Mouse (Mus musculus): ENCODE measurements around the gene Rtn3. TPM values are rescaled to one million over a fixed set of nuclear protein-coding genes. Genes with fewer than 3 reads are reported as not detected.
"Not testable (repeated sequence)": the region's sequence is repeated elsewhere in the genome, so short reads cannot be mapped to it uniquely, and the experiment has no call there.

Gene Rtn3
- polyA plus RNA-seq, 1 experiment from 2014 or later: 306 TPM

DNA sequence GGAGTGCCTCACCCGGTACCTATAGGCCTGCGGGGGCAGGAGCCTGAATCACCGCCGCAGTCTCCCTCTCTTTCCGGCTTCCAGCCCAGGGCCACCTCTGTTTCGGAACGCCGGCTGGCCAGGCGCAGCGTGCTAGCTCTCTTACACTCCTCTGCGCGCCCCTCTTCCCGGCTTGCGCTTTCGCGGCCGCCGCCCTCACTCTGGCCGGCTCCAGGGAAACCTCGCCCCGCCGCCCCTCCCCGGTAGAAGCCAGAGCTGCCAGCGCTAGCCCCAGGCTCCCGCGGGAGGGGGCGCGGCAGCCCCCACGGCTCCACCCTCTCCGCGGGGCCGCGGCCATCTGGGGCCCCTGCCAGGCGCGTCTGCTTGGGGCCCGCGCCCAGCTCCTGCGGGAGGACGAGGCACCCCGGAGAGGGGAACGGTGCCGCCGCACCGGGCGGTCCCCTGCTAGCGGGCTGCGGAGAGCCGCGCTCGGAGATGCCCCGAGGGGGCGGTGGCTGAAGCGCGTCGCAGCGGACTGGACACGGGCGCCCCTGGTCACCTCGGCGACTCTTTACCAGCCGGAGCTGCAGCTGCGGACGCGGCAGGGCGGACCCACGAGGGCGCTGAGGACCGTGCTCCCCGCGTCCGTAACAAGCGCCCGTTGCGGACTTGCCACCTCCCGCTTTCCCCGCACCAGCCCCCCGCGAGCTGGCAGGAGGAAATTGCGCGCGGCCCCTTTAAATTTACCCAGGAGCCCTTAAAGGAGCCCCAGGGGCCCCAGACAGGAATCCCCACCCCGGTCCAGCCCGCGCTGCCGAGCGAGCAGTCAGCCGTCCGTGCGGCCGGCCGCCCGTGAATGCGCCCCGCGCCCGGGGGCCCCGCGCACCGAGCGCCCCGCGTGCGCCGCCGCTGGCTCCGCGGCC is 66.0 kb downstream of the Rtn3 start, which contains the start of gene 2700081O15Rik:
Gene 2700081O15Rik (plus strand): TSS at position 792 of the 902 bp plus-strand sequence.
- H3K4me1 ChIP-seq: peaks cover 49% of the 10 kb centered on the region
- WGBS: under 1% methylated on average over 107 of the region's 107 CpGs
- H3K27ac ChIP-seq (replicated peaks): peak within 1 kb of the TSS; percentile 99
- H3K4me3 ChIP-seq: peak within 1 kb of the TSS; percentile 90
- peaks cover 28% of the 10 kb centered on the region for H3K36me3 ChIP-seq
- peak; percentile 85 for DNase-seq (ENCODE audit: low spot score)
- H3K9me3 ChIP-seq (replicated peaks): no peaks in the 10 kb centered on the region
- H3K27me3 ChIP-seq (ENCODE audit: low read depth, poor library complexity, severe bottlenecking): peaks cover 39% of the 10 kb centered on the region

DNA sequence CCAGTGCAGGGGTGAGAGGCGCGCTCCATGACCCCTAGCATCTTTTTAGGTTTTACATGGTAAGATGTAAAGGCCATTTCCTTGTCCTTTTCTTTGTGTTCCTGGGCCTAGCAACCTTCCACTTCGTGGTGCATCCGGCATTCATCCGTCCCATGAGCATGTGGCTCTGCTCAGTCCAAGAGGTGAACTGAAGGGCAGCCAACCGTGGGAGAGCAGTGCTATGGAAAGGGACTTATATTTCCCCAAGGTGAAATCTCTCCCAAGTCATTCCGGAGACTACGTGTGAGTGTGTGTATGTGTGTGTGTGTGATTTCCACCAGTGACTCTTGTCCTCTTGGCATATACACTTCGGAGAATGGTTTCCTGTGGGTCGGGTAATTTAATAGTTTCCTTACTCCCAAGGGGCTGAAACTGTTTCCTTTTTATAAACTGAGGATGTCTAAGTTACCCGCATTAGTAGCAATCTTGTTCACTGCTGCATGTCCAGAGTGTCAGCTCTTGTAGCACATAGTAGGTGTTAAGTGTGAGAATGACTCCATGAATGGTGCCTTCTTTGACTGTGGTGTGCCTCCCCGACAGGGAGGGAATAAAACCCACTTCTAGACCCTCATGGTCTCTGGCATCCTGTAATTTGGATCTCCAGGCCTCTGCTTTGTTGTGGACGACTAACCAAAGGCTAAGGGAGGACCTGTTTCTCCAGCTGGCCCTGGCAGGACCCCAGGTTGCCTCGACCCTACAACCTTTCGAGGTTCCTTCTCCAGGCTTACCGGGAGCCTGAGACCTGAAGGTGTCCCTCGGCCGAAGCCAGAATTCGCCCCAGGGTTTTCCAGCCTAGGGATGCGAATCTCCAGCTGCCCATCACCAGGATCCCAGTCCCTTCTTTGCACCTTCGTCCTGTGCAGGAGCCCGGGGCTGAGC is 66.9 kb downstream of the Rtn3 start:
- WGBS: 34% methylated on average over 22 of the region's 22 CpGs
- DNase-seq (ENCODE audit: low spot score): no peak
- H3K36me3 ChIP-seq: peaks cover 18% of the 10 kb centered on the region
- peak overlapping the region; percentile 99 for H3K27ac ChIP-seq (replicated peaks)
- peak overlapping the region; percentile 90 for H3K4me3 ChIP-seq
- H3K4me1 ChIP-seq: peaks cover 40% of the 10 kb centered on the region
- peaks cover 31% of the 10 kb centered on the region for H3K27me3 ChIP-seq (ENCODE audit: low read depth, poor library complexity, severe bottlenecking)
- H3K9me3 ChIP-seq (replicated peaks): no peaks in the 10 kb centered on the region

DNA sequence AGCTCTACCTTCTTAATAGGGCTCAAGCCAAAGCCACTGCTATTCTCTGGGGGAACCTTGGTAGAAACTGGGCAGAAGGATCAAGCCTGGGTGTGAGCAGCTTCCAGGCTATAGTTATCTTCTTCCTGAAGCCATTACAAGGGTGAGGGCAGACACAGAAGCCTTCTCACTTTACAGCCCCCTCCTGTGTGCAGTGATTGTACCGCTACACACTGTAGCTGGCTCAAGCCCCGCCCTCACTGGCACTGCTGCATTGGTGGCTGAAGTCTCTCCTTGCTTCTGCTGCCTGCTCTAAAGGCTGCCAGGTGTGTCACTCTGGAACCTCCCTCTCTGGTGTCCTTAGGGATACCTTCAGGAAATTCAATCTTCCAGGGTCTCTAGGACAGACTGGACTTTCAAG is 70.7 kb downstream of the Rtn3 start:
- no peak for DNase-seq (ENCODE audit: low spot score)
- WGBS: 52% methylated on average over 2 of the region's 2 CpGs

DNA sequence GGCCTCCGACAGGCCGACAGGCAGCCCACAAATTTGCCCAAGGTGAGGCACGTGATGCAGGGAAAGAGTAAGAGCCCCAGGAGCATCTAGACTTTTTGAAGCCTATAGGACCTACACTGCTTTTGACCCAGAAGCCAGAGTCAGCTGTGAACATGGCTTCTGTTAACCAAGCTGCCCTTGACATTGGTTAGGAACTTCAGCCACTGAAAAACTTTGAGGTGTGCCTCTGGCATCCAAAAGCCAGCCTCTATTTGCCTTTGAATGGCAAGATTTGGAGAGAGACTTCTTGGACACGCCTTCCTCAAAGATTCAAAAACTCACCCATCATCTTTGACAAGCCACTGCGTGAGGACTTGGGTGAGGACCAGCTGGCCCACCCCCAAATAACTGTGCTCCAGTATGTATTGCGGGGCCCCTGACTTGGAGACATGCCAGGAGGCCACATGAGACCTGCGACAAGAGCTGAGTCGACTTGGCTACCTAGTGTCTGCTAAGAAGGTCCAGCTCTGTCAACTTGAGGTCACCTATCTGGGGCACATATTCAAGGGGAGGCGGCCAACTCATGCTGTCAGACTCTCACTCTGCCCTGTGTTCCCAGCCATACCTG is 78.4 kb downstream of the Rtn3 start:
- 89% methylated on average over 9 of the region's 9 CpGs for WGBS

More for the DNA sequence above, 70.7 kb downstream of the Rtn3 start:
- H3K9me3 ChIP-seq (replicated peaks): no peaks in the 10 kb centered on the region
- no peaks in the 10 kb centered on the region for H3K36me3 ChIP-seq
- peaks cover 16% of the 10 kb centered on the region for H3K27me3 ChIP-seq (ENCODE audit: low read depth, poor library complexity, severe bottlenecking)
- no peak overlapping the region for H3K27ac ChIP-seq (replicated peaks)
- peaks cover 14% of the 10 kb centered on the region for H3K4me1 ChIP-seq
- H3K4me3 ChIP-seq: no peak overlapping the region

DNA sequence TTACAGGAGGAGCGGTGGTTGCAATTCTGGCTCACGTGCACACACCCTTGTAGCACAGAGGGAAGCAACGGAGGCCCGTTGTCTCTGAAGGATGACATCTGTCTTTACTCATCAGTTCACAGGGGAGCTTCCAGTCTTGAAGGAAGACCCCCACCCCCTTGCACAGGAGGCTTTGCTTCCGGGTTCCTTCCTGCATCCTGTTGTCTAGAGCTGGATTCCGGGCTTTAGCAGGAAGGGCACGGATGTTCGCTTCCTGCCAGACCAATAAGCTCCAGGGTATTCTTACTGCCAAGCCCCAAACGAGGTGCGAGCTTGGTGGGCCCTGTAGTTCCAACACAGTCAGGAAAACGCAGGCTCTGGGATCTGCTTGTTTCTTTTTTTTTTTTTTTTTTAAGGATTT is 82.4 kb downstream of the Rtn3 start:
- no peak for DNase-seq (ENCODE audit: low spot score)
- Histone ChIP-seq H3K9me3 (replicated peaks) (no peaks in the 10 kb centered on the region), H3K4me1 (no peaks in the 10 kb centered on the region), H3K4me3 (no peak overlapping the region), H3K27me3 (ENCODE audit: low read depth, poor library complexity, severe bottlenecking) (peaks cover 17% of the 10 kb centered on the region), H3K36me3 (no peaks in the 10 kb centered on the region), H3K27ac (replicated peaks) (no peak overlapping the region)
- WGBS: 79% methylated on average over 11 of the region's 11 CpGs

More for the DNA sequence above, 78.4 kb downstream of the Rtn3 start:
- Histone ChIP-seq H3K27me3 (ENCODE audit: low read depth, poor library complexity, severe bottlenecking) (peaks cover 9% of the 10 kb centered on the region), H3K27ac (replicated peaks) (no peak overlapping the region), H3K4me3 (no peak overlapping the region), H3K9me3 (replicated peaks) (no peaks in the 10 kb centered on the region), H3K36me3 (no peaks in the 10 kb centered on the region), H3K4me1 (no peaks in the 10 kb centered on the region)
- DNase-seq (ENCODE audit: low spot score): no peak

DNA sequence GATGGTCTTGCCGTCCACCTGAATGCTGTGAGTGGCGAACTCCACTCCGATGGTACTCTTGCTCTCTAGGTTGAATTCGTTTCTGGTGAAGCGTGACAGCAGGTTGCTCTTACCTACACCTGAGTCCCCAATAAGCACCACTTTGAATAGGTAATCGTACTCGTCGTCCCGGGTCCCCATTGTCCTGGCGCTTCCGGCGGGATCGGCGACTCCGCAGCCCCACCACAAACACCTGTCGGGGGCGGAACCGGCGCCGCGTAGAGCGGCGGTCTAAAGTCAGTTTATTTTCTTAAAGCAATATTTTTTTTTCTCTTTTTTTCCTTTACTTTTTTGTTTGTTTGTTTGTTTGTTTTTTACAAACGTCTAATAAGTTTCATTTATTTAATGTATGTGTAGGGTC is 84.2 kb downstream of the Rtn3 start:
- not testable (repeated sequence) for H3K4me1 ChIP-seq; H3K27ac ChIP-seq (replicated peaks); DNase-seq (ENCODE audit: low spot score); H3K36me3 ChIP-seq; H3K4me3 ChIP-seq
- whole genome bisulfite sequencing: 33% methylated on average over 24 of the region's 24 CpGs
- Histone ChIP-seq H3K27me3 (ENCODE audit: low read depth, poor library complexity, severe bottlenecking) (peaks cover 17% of the 10 kb centered on the region), H3K9me3 (replicated peaks) (peaks cover 15% of the 10 kb centered on the region; the same call in 1 of the 2 replicates)

DNA sequence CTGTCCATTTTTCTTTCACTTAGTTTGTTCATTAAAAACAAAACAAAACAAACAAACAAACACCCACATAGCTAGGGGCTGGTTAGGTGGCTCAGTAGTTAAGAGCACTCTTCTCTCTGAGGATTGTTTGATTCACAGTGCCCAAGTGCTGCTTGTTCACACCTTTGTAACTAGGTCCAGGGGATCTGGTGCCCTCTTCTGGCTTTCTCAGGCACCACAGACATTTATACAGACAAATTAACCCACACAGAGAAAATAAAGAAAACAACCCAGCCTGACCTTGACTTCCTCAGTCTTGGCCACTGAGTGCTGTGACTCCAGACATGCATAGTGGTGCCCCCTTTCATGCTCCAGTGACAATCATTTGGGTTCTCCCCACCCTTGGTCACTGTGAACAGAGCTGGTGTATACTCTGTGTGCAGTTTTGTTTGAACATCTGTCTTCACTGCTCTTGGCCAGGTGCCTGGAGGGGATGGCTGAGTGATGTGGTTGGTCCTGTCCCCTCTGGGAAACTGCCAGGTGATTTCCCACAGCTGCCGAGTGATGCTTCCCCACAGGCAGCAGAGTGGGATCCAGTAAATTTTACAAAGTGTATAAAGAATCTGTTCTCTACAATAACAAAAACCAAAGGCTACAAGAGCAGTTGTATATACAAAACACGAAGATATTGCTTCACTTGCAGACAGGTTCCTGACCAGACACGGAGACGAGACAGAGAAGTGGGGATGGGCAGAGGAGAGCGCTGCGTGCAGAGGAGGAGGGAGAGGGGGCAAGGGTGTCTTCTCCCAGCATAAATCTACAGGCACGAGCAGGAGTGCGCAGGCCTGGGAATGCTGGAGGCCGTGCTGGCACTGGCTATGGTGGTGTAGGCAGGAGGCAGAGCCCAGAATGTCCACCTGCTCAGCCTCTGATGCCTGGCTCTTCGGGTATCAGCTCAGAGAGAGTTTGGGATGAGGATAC is 85.9 kb downstream of the Rtn3 start:
- WGBS: 88% methylated on average over 9 of the region's 10 CpGs
- not testable (repeated sequence) for H3K36me3 ChIP-seq; H3K27ac ChIP-seq (replicated peaks); H3K4me3 ChIP-seq; DNase-seq (ENCODE audit: low spot score); H3K4me1 ChIP-seq
- H3K9me3 ChIP-seq (replicated peaks): peaks cover 15% of the 10 kb centered on the region; the same call in 1 of the 2 replicates
- H3K27me3 ChIP-seq (ENCODE audit: low read depth, poor library complexity, severe bottlenecking): peaks cover 17% of the 10 kb centered on the region

DNA sequence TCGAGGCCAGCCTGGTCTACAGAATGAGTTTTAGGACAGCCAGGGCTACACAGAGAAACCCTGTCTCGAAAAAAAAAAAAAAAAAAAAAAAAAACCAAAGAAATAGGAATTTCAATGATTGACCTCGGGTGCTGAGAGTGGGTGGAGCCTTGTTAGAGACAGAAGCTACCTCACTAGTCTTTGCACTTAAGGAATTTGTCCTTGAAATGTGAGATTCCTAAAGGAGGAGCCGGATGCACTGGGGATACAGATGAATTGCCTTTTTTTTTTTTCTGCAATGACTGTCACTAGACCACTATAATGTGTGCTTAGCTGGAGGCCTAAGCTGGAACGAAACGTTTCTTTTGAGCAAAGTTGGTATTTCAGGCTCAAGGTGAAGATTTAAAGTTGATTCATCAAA is 94.6 kb downstream of the Rtn3 start:
- peaks cover 18% of the 10 kb centered on the region; the same call in 1 of the 2 replicates for H3K9me3 ChIP-seq (replicated peaks)
- DNase-seq (ENCODE audit: low spot score): no peak
- H3K4me3 ChIP-seq: no peak overlapping the region
- no peaks in the 10 kb centered on the region for H3K27me3 ChIP-seq (ENCODE audit: low read depth, poor library complexity, severe bottlenecking)
- no peak overlapping the region for H3K27ac ChIP-seq (replicated peaks)
- H3K36me3 ChIP-seq: peaks cover 32% of the 10 kb centered on the region
- H3K4me1 ChIP-seq: peaks cover 13% of the 10 kb centered on the region
- 83% methylated on average over 6 of the region's 6 CpGs for WGBS

DNA sequence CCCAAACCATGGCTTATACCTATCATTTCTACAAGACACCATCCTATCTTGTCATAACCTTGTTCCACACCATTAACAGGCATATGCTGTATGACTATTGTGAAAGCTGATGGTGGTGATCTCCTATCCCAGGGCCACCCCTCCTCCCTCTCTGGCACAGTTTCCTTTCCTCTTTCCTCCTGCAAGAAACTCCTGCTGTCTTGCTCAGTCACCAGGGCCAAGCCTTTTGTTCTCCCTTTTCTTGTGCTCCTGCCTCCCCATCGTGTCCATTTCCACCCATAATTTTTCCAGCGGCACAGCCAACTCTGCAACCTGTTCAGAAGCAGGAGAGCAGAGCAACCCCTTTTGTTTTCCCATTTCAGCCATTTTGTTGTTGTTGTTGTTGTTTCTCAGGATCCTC is 97.0 kb downstream of the Rtn3 start:
- H3K27ac ChIP-seq (replicated peaks): no peak overlapping the region
- no peaks in the 10 kb centered on the region for H3K27me3 ChIP-seq (ENCODE audit: low read depth, poor library complexity, severe bottlenecking)
- 59% methylated on average over 2 of the region's 2 CpGs for WGBS
- H3K36me3 ChIP-seq: peaks cover 34% of the 10 kb centered on the region
- DNase-seq (ENCODE audit: low spot score): no peak
- peaks cover 33% of the 10 kb centered on the region for H3K4me1 ChIP-seq
- H3K4me3 ChIP-seq: no peak overlapping the region
- H3K9me3 ChIP-seq (replicated peaks): peaks cover 17% of the 10 kb centered on the region; the same call in 1 of the 2 replicates

DNA sequence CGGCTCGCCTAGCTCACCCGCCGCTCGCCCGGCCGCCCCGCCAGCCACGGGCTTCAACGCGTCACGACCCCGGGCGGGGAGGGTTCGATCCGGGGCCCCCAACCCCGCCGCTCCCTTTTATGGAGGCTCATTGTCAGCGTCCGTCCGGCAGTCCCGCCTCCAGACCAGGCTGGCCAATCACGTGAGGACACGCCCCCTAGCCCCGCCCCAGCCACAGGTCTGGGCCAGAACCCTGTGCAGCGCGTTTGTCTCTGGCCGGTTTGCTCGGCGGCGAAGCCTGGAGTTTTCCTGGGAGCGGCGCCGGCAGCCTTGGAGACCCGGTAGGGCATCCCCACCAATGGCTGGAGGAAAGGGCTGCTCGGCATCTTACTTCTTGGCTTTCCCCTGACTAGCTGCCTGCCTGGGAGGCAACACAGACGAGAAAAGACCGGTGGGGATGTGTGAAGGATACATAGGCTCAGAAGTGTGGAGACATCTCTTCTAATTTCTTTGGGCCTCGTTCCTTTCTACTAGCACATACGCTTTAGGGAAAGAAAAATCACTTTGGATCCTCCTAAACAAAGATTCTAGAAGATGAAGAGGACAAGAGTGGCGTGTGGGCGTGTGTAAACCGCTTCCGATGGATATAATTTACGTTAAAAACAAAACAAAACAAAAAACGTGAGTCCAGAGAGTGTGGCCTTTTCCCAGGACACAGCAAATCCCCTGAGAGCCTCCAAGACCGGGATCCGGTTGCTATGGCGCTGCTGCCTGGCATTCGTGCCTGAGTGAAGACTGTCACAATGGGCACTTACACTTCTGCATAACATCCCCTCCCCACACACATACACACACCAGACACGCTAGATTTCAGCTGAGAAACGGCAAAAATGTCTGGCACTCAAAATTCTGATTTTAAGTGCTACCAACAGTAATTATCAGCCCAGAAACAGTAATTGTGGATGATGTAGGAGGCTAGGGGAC is 99.9 kb downstream of the Rtn3 start, which contains the start of gene Spindoc:
Gene Spindoc (minus strand): TSS at position 92 of the 963 bp plus-strand sequence.
- Histone ChIP-seq H3K9me3 (replicated peaks) (peaks cover 4% of the 10 kb centered on the region; the same call in 1 of the 2 replicates), H3K4me1 (peaks cover 41% of the 10 kb centered on the region), H3K36me3 (peaks cover 50% of the 10 kb centered on the region), H3K27ac (replicated peaks) (peak within 1 kb of the TSS; percentile 98), H3K4me3 (peak within 1 kb of the TSS; percentile 82), H3K27me3 (ENCODE audit: low read depth, poor library complexity, severe bottlenecking) (no peaks in the 10 kb centered on the region)
- peak; percentile 100 for DNase-seq (ENCODE audit: low spot score)
- WGBS: 1% methylated on average over 52 of the region's 52 CpGs

All from midbrain, embryonic 10.5 days (tissue).